Mouse (Mus musculus) cortical plate, adult 2 months (tissue): ENCODE data around the gene Nmu.

Experiments
- CTCF ChIP-seq: fragments of 200-500 bp; IDR thresholded peaks from 2 replicates; pipeline ENCODE4 v1.5.1; 2011; ENCODE audit warnings: mild to moderate bottlenecking, control low read depth, low read length; ENCODE audit not compliant: insufficient read depth; ENCODE audit errors: extremely low read depth
- POLR2A ChIP-seq: fragments of 200-500 bp; IDR thresholded peaks from 2 replicates; pipeline ENCODE4 v1.6.1; 2011; ENCODE audit warnings: mild to moderate bottlenecking, low read length, control low read depth; ENCODE audit not compliant: insufficient read depth; ENCODE audit errors: extremely low read depth

DNA sequence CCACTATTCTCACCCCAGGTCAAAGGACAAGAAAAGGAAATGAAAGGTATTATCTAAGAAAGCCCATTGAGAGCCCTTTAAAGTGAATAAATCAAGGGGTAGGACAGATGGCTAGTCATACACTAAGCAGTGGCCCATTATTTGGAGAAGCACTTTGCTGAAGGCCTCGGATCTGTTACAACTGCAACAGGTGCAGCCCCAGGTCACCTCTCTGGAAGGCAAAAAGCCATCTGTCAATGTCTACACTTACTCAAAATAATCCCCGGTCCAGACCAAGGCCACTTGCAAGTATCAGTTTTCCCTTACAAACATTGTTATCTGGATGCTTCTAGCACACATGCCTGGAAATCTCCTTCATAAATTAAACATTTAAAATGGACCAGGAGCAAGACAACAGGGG lies 22.7 kb downstream of the Nmu start:
- TF ChIP-seq POLR2A: no peak
- no peak for TF ChIP-seq CTCF
